Mouse (Mus musculus) kidney, adult 9 months (tissue): ENCODE data around the gene Krt8.
A peak's percentile ranks its signal among the peaks of the same experiment; 100 is the strongest.

Experiments used
- DNase-seq: peaks from one replicate; pipeline ENCODE4 v3.0.0; 2022

The Krt8 gene

GRCm38 (mm10) chr15:102004189-102004588 lies at the start of gene Krt8:
Krt8 (minus strand) TSS chr15:102004482.
- DNase-seq = peak; percentile 87

DNA sequence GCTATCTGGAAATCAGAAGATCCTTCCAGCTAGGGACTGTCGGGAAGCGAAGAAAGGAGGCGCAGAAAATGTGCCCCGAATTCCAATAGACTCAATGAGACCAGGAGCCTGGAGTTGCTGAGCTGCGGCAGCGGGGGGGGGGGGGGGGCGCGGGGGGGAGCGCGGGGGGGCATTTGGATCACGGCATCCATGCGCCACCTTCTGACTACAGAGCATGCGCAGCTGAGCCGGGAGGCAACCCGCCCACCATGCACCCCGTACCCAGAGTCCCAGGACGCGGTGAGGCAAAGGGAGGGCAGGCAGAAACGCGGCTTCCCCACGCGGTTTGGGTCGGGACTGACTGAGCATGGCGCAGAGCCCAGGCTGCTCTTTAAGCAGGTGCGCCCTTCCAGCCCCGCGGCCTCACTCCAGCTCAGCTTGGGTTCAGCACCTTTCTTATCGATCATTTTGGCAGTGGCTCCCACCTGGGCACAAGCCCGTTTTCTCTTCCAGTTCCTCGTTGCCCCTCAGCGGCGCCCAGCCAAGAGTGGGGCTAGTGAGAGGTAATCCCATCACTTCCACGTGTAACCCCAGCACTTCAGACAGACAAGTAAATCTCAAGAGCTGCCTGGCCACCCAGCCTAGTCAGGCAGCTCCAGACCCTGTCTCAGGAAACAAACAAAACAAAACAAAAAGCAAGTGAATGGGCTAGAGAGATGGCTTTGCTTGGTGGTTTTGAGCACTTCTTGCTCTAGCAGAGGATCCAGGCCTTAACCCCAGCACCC lies 47.8 kb upstream of the Krt8 start:
- DNase-seq = peak; percentile 38

GRCm38 (mm10) chr15:102049871-102050270 lies 45.6 kb upstream of the Krt8 start:
- no peak for DNase-seq

DNA sequence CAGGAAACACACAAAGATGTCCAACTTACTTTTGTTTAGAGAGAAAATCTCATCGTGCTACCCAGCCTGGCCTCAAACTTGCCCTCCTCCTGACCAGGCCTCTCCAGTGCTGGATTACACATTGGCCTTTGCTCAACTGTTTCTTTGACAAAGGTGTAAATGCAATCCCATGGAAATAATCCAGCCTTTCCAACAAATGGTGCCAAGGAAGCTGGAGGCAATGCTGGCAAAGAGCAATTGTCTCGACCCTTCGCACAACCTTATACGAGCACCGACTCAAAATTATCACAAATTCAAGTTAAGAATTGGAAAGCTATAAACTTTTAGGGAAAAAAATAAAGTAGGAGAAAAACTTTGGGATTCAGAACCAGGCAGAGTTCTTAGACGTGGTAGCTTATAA lies 43.7 kb upstream of the Krt8 start:
- DNase-seq = no peak

DNA sequence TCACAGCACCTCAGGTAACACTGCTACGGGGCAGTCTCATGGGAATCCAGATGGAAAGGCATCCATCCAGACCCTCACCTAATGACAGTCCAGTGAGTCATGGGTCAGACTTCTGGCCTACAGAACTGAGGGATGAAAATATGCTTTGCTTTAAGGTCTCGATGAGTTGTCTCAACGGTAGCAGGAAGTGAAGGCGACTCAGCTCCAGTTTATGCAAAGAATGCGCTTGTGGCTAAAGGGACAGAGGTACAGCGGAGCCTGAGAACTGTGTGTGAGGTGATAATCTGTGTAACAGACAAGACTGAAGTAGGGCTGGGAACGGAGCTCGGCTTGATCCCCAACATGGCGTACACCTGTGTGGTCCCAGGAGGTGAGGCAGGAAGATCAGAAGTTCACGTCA lies 41.4 kb upstream of the Krt8 start:
- no peak for DNase-seq

- DNase-seq = no peak
Measured at GRCm38 (mm10) chr15:102044745-102045144, 40.5 kb upstream of the Krt8 start.

DNA sequence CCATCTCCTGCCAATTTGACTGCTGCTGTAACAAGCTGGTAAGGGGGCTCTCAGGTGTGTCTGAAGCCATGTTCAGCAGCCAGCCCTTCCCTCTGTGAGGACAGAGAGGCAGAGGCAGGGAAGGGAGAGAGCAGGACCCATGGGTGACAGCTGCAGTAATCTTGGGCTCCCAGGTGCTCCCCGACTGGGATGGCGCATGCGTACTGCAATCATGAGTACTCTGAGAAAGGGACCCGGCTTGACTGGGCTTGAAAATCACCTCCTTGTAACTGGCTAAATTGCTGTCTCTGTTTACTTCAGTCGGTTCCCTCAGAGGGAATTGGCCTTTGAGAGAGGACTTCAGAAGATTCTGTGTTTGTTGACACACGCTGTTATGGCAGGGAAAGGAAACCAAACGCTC lies 37.7 kb upstream of the Krt8 start:
- DNase-seq = no peak

DNA sequence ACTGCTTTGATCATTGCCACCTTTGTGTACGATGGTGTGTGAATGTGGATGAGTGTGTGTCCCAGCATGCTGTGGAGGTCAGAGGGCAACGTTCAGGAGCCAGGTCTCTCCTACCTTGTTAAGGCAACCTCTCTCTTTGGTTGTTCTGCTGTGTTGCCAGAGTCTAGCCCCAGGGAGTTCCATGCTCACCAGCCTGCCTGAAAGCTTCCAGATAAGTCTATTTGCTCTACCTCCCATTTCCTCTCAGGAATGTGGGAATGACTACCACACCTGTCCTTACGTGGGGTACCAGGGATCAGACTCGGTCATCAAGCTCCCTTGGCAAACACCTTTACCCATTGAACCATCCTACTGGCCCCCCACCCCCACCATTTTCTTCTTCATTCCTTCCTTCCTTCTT lies 36.0 kb upstream of the Krt8 start:
- DNase-seq = no peak

DNA sequence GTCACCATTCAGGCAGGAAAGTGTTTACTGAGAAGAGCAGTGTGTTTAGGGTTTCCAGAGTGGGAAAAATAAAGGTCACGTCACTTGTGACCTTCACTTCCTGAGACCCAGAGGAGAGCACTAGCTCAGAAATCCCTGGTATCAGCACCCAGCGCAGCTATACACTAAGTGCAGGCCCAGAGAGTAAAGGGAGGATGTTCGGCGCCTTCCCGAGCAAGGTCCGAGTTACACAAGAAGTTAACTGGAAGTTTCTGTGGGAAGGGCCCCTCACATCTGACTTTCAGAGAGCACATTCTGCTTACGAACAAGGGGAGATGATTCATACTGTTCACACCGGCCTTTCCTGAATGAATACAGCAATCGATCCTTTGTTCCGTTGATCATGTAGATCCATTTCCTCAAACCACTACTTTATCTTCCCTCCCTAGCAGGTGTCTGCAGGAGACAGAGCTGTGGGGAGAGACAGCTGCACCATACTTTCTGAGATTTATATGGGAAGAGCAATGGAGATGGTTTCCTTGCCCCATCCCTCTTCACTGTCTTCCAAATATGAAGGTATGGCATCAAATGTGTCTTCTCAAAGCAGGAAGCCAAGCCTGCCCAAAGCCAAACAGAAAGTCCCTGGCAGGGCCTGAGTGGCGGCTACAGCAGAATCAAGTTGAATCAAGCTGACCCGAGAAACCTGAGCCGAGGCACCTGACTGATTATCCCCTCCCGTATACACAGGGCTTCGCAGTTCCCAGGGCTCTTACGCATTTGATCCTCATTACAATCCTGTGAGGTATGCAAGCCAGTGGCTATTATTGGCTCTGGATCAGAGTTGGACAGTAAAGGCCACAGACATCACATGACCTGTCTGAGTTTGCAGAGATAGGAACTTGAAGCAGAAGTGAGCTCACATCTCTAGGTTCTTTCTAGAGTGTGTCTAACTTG lies 30.1 kb upstream of the Krt8 start:
- no peak for DNase-seq

DNA sequence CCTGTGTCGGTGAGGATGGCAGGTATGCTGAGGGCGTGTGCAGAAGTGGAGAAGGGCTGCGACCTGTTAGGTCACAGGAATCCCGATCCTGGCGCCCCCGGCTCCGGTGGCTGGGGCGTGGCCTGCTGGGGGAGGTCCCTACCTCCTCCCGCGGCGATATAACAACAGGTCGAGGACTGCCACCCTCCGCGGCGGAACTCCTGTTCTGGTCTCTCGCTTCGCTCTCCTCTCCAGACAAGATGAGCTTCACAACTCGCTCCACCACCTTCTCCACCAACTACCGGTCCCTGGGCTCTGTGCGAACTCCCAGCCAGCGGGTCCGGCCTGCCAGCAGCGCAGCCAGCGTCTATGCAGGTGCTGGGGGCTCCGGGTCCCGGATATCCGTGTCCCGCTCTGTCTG lies 23.8 kb upstream of the Krt8 start, which contains the start of gene Krt18:
Krt18 (plus strand) TSS at position 141 of the 400 bp plus-strand sequence.
- DNase-seq = no peak

GRCm38 (mm10) chr15:102026430-102026829 lies 22.1 kb upstream of the Krt8 start:
- no peak for DNase-seq

DNA sequence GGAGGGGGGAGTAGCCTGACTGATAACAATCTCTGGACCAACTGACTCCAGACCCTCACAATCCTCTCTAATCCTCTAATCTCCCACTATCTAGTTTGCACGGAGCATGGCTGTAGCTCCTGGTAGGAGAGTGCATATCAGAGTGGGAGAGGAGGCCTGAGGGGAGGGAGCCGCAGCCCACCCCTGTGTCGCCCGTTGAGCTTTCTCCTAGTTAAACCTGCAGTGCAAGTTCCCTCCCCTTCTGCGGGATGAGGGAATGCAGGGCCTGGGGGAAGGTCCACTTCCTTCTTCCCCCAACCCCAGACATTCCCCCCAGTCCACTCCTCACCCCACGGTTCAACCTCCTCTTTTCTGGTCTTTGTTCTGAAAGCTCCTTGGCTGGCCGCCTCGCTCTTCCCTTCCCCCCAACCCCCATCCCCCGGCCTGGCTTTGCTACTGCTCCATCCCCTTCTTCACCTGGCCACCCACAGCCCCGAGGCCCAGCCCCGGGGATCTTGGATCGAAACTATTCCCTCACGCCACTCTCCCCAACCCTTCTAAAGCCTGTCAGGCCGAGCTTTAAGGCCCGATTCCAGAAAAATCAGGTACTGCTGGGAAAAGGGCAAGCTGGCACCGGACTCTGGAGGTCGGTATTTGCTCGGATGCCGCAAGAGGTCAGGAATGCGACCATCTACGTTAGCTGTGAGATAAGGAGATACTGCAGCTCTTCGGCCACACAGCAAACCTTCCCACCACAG lies 21.0 kb upstream of the Krt8 start:
- no peak for DNase-seq

DNA sequence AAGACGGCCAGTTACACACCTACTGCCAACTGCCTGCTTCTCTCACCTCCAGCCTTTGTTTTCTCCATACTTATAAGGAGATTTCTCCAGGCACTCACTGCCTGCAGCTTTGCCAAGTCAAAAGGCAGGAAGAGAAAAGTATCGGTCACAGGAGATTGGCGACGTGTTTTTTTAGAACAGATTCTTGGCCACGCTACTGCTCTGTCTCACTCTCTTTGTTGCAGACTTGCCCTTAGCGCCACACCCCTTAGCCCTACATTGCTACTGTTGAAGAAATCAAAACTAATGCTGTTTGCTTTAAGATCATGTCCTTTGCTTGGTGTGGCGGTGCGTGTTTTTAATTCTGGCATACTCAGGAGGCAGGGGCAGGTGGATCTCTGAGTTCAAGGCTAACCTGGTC lies 19.6 kb upstream of the Krt8 start:
- DNase-seq = no peak

DNA sequence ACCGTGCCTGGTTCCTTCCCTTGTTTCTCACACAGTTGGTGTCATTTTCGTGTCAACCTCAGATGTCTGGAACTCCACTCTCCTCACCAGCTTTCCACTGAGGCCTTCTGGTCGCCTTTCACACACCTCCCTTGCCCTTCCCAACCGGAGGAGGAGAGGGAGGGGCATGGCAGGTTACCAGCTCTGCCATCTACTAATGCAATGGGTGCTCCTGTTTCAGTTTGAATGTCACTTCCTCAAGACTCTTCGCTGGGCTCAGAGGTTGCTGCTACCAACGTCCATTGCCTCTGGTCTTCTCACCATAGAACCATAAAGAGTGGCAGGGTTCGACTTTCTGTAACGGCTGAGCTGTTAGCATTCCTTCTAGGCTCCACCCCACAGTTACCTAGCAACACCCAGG lies 18.2 kb upstream of the Krt8 start:
- no peak for DNase-seq

DNA sequence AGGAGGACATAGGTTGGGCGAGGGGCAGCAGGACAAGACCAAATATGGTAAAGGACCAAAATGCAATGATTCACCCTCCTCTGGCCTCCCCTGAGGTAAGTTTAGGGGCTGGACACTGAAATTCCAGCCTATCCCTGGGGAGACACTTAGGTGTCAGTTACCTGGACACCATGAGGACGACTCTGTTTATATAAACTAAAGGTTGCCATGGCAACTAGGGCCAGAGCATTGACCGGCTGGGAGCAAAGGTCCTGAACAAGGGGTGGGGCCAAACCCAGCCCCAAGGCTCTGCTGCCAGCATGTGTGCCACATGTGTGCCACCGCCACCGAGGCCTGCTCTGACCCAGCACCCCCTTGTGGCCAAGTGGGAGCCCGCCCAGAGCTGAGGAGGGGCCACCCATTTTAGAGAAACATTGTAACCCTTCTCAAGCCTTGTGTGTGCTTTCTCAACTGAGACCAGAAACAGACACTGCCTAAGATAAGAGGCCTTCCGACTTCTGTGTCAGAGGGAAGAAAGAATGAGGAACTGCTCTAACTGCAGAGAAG lies 13.7 kb upstream of the Krt8 start:
- DNase-seq = peak; percentile 94

DNA sequence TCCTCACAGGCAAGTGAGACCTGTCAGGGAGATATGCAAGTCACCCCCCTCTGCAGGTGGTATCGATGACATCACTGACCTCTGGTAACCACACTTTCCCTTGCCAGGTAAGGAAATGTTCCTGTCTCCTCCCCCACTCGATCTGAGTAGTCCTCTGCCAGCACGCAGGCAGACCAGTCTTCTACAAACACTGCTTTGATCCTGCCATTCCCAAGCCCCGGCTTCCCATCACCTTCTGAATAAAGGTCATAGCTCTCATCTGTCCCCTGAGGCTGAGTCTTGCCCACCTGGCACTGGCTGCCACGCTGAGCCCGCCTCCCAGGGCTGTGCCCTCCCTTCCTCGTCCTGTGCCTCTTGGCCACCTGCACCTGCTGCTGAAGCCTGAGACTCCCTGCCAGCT lies 12.5 kb upstream of the Krt8 start:
- DNase-seq = peak; percentile 38

DNA sequence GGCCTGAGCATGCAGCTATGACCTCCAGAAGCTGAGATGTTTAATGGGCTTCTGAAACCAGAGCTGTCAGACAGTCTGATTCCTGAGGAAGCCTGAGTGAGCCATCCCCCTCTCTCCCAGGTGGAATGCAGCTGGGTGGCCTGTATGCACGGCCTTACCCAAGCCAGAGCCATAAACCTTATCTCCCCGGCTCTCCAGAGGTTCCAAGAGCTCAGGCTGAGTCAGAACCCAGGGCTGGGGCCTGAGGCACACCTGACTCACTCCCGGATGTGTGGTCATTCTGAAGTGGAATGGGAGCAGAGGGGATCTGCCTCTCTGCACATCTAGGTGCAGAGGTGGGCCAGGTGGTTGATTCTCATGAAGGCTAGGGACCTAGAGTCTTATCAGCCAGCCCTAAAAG lies 11.8 kb upstream of the Krt8 start:
- DNase-seq = no peak

DNA sequence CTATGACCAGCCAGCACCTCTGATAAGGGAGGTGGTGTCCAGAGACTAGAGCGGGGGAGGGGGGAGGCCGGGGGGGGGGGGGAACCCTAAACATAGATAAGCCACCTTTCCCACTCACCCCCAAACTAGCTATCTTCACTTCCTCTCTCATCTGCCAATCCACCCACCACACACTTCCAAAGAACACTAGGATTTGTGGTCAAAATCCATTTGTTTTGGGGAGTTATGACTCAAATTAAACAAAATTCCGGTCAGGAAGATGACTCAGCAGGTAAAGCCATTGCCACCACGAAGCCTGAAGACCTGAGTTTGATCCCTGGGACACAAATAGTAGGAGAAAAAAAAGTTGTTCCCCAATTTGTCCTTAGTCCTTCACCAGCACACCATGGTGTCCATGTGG lies 10.6 kb upstream of the Krt8 start:
- no peak for DNase-seq

DNA sequence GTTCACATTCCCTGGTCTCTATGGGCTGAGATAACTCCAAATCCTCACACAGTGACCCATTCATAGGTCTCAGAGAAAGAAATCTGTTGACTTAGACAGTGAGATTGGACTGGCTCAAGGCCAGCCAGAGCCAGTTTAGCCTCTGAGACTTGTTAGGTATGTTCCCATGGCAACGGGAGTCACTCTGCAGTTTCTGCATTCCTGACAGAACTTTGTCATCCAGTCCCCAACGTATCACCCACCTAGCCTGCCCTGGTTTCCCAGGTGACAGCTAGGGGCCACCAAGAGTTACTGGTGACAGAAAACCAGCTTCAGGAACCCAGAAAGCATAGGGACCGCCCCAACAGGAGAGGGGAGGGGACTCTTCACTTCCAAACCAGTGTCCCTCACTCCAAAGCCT lies 9.4 kb upstream of the Krt8 start:
- DNase-seq = peak; percentile 60

- no peak for DNase-seq
Measured at GRCm38 (mm10) chr15:102012260-102012765, 8.0 kb upstream of the Krt8 start.

- no peak for DNase-seq
Measured at GRCm38 (mm10) chr15:102010569-102011245, 6.4 kb upstream of the Krt8 start.
